Comparison of ENCODE assay signal across 8 mouse cellular contexts in the genomic region with DNA sequence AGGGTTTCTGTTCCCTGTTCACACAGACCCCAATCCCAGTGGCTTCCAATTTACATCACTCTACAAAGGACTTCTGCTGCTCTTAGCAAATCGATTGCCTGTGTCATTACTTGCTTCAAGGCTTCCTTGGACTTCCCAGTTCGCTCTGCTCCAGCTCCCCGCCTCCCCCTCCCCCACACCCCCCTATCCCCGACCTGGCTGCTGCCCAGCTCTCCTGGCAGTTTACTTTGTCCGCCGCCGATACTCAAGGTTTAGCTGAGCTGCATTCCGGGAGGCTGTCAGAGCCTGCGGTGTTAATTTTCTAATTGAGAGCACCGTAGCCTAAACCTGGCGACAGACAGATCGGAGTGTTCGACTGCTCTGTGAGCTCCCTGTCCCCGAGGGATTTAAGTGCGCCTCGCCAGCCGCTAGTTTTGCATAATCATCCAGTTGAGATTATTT. TPM values are rescaled to one million over a fixed set of nuclear protein-coding genes. Genes with fewer than 3 reads are reported as not detected.
DNase-seq lines count a peak whose midpoint lies in the region; ATAC-seq and TF ChIP-seq lines count a peak whose summit lies in the region.

No protein-coding gene starts in this region.

- H3K9me3 ChIP-seq in embryonic facial prominence, embryonic 11.5 days (replicated peaks; ENCODE audit: control insufficient read depth, low read length), result no peaks in the 10 kb centered on the region
- H3K9me3 ChIP-seq in heart, postnatal 0 days (replicated peaks; ENCODE audit: control insufficient read depth, low read length), result no peaks in the 10 kb centered on the region
- H3K9me3 ChIP-seq in stomach, postnatal 0 days (ENCODE audit: control insufficient read depth, low read length), result no peaks in the 10 kb centered on the region

- no peak for TF ChIP-seq CTCF in heart, postnatal 0 days (IDR thresholded peaks at IDR 0.05; ENCODE audit: low read depth)
- TF ChIP-seq CTCF in stomach, postnatal 0 days (IDR thresholded peaks at IDR 0.05; ENCODE audit: low read depth), result no peak

- WGBS in embryonic facial prominence, embryonic 11.5 days, result under 1% methylated on average over 17 of the region's 17 CpGs
- WGBS in heart, postnatal 0 days, result under 1% methylated on average over 17 of the region's 17 CpGs
- WGBS in stomach, postnatal 0 days, result 1% methylated on average over 17 of the region's 17 CpGs

- DNase-seq in adrenal gland, postnatal 10 days, result peak; percentile 60
- no peak for DNase-seq in adrenal gland, postnatal 4 days (ENCODE audit: low spot score in 2 of 2)
- DNase-seq in embryonic facial prominence, embryonic 11.5 days (ENCODE audit: low spot score), result peak; percentile 45
- peak; percentile 64 for DNase-seq in heart, postnatal 0 days (ENCODE audit: low spot score)
- DNase-seq in kidney, postnatal 25 days, result peak; percentile 68 to 79
- DNase-seq in lung, postnatal 4 days, result peak; percentile 55 to 66
- DNase-seq in stomach, postnatal 0 days (ENCODE audit: low spot score), result peak; percentile 84
- no peak for DNase-seq in left cerebral cortex, postnatal 25 days (ENCODE audit: low spot score in 2 of 2)

- H3K4me2 ChIP-seq in embryonic facial prominence, embryonic 11.5 days (ENCODE audit: low read depth, low read length), result peak overlapping the region; percentile 79
- H3K4me2 ChIP-seq in heart, postnatal 0 days (ENCODE audit: low read depth, low read length), result peak overlapping the region; percentile 80
- H3K4me2 ChIP-seq in stomach, postnatal 0 days (replicated peaks; ENCODE audit: low read depth), result peak overlapping the region; percentile 60

- H3K36me3 ChIP-seq in embryonic facial prominence, embryonic 11.5 days (replicated peaks; ENCODE audit: control insufficient read depth, insufficient read depth, low read depth, low read length), result no peaks in the 10 kb centered on the region
- no peaks in the 10 kb centered on the region for H3K36me3 ChIP-seq in heart, postnatal 0 days (replicated peaks; ENCODE audit: control insufficient read depth, insufficient read depth, low read length)
- H3K36me3 ChIP-seq in stomach, postnatal 0 days (ENCODE audit: control insufficient read depth, insufficient read depth, low read length), result no peaks in the 10 kb centered on the region

- H3K27ac ChIP-seq in embryonic facial prominence, embryonic 11.5 days (replicated peaks; ENCODE audit: low read depth, low read length), result no peak overlapping the region
- H3K27ac ChIP-seq in heart, postnatal 0 days (ENCODE audit: low read depth), result peak overlapping the region; percentile 70
- peak overlapping the region; percentile 72 for H3K27ac ChIP-seq in stomach, postnatal 0 days (replicated peaks)

- H3K4me3 ChIP-seq in embryonic facial prominence, embryonic 11.5 days (ENCODE audit: low read depth, low read length), result peak overlapping the region; percentile 33
- peak overlapping the region; percentile 52 for H3K4me3 ChIP-seq in heart, postnatal 0 days (ENCODE audit: low read depth, low read length)
- H3K4me3 ChIP-seq in stomach, postnatal 0 days (ENCODE audit: low read depth, low read length), result peak overlapping the region; percentile 41

- H3K4me1 ChIP-seq in embryonic facial prominence, embryonic 11.5 days (ENCODE audit: control insufficient read depth, insufficient read depth, low read length), result peaks cover 2% of the 10 kb centered on the region; the same call in 1 of the 2 replicates
- peaks cover 7% of the 10 kb centered on the region for H3K4me1 ChIP-seq in heart, postnatal 0 days (ENCODE audit: control insufficient read depth, insufficient read depth)
- peaks cover 7% of the 10 kb centered on the region; the same call in 1 of the 2 replicates for H3K4me1 ChIP-seq in stomach, postnatal 0 days (replicated peaks; ENCODE audit: control insufficient read depth, insufficient read depth)

- intact Hi-C loops in left cerebral cortex, postnatal 25 days (cut with DNase I), result no loop called here

- no peaks in the 10 kb centered on the region; the same call in 1 of the 2 replicates for H3K27me3 ChIP-seq in embryonic facial prominence, embryonic 11.5 days (ENCODE audit: control insufficient read depth, insufficient read depth, low read length)
- H3K27me3 ChIP-seq in heart, postnatal 0 days (ENCODE audit: control insufficient read depth, insufficient read depth, low read length), result no peaks in the 10 kb centered on the region
- H3K27me3 ChIP-seq in stomach, postnatal 0 days (ENCODE audit: control insufficient read depth, insufficient read depth, low read length), result no peaks in the 10 kb centered on the region

- ATAC-seq in embryonic facial prominence, embryonic 11.5 days (replicated peaks; ENCODE audit: insufficient number of reproducible peaks, low FRiP score, low TSS enrichment, low read depth), result no peak
- peak; percentile 20; the same call in 1 of the 2 replicates for ATAC-seq in heart, postnatal 0 days (ENCODE audit: insufficient read depth, low read depth)
- peak; percentile 18 for ATAC-seq in stomach, postnatal 0 days (ENCODE audit: low FRiP score, low TSS enrichment)

- no peak for TF ChIP-seq EP300 in heart, postnatal 0 days (IDR thresholded peaks at IDR 0.05; ENCODE audit: low read depth)
- no peak for TF ChIP-seq EP300 in stomach, postnatal 0 days (optimal IDR thresholded peaks at IDR 0.05)

- H3K9ac ChIP-seq in embryonic facial prominence, embryonic 11.5 days (replicated peaks; ENCODE audit: low read length), result peak overlapping the region; percentile 1
- peak overlapping the region; percentile 36; the same call in 1 of the 2 replicates for H3K9ac ChIP-seq in heart, postnatal 0 days (replicated peaks; ENCODE audit: low read depth, low read length)
- H3K9ac ChIP-seq in stomach, postnatal 0 days (ENCODE audit: low read length), result peak overlapping the region; percentile 31

RNA-seq across cellular contexts. Expression of gene Tlr5, which starts 4.7 kb away (rescaled TPM):
- 1 to 10 TPM; 1.6 to 2.4 TPM for total RNA-seq in adrenal gland, postnatal 10 days (2021)
- 1 to 10 TPM; 1.6 to 1.8 TPM for total RNA-seq in adrenal gland, postnatal 4 days (2021)
- 0.59 and 1.0 TPM in 2 replicates for polyA plus RNA-seq in embryonic facial prominence, embryonic 11.5 days (2014; fragmentation: Nextera tagmentation; extraction: Ambion mirVana)
- 1.3 and 1.5 TPM in 2 replicates for total RNA-seq in heart, postnatal 0 days (2014; rRNA removed; ENCODE audit: low replicate concordance)
- 0.74 and 0.92 TPM in 2 replicates for polyA plus RNA-seq in heart, postnatal 0 days (2015; fragmentation: Nextera tagmentation; extraction: Ambion mirVana)
- polyA plus RNA-seq in stomach, postnatal 0 days (2015; fragmentation: Nextera tagmentation; extraction: Ambion mirVana), result 1.2 and 1.4 TPM in 2 replicates
- total RNA-seq in left cerebral cortex, postnatal 25 days (2021), result under 1 TPM; 0.32 to 0.43 TPM

Comparison
In these comparisons a context has a peak if more than half of its experiments do, and no peak if none do; other contexts are left out.
1. DNase-seq: peak in adrenal gland, postnatal 10 days (single experiment), embryonic facial prominence, embryonic 11.5 days (single experiment), heart, postnatal 0 days (single experiment), kidney, postnatal 25 days (2 of 2), lung, postnatal 4 days (2 of 2) and stomach, postnatal 0 days (single experiment); none in adrenal gland, postnatal 4 days (0 of 2) and left cerebral cortex, postnatal 25 days (0 of 2).
2. Peak in every context shown above with its lines, with median percentiles within 50 percentile points of each other: H3K4me2 ChIP-seq, H3K4me3 ChIP-seq and H3K9ac ChIP-seq.